Mouse (Mus musculus) heart, postnatal 0 days (tissue): ENCODE data around the gene Edn1.

ENCODE experiments used
- CTCF ChIP-seq: IDR thresholded peaks from 2 replicates; pipeline ENCODE4 v1.5.1; 2016; ENCODE audit warnings: antibody characterized with exemption, control low read depth, low read depth
- EP300 ChIP-seq: IDR thresholded peaks from 2 replicates; pipeline ENCODE4 v1.6.1; 2016; ENCODE audit warnings: antibody characterized with exemption, low read depth

DNA sequence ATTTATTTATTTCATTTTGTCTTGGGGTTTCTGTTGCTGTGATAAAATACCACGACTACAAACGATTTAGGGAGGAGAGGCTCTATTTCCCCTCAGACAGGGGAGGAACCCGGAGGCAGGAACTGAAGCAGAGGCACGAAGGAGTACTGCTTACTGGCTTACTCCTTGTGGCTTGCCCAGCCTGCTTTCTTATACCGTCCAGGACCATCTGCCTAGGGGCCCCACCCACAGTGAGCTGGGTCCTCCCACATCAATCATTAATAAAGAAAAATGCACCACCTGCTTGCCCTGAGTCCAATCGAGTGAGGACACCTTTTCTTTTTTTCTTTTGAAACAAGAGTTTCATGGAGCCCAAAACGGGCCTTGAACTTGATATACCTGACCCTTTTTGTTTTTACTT, 44.2 kb downstream of the Edn1 start:
- TF ChIP-seq CTCF (no peak), EP300 (no peak)
